Mouse (Mus musculus) gastrocnemius, postnatal 36 days (tissue): ENCODE measurements around the gene Gm10563. TPM values are rescaled to one million over a fixed set of nuclear protein-coding genes. Genes with fewer than 3 reads are reported as not detected.
"Not testable (repeated sequence)": the region's sequence is repeated elsewhere in the genome, so short reads cannot be mapped to it uniquely, and the experiment has no call there.

Experiments used
- DNase-seq, 2 experiments: peaks; one replicate each; pipeline ENCODE4 v3.0.0; 2022
- intact Hi-C: fragments of 180-260 bp; cut with DNase I; formaldehyde crosslinking; loops from one replicate; pipeline ENCODE4 v1.15.1; 2025
- total RNA-seq, 2 experiments: library from RNA; stranded (reverse); gene quantifications; 2 replicates each; pipeline ENCODE4 v1.2.3; 2021

Gene Gm10563
- total RNA-seq, 2 experiments from 2014 or later: not detected

DNA sequence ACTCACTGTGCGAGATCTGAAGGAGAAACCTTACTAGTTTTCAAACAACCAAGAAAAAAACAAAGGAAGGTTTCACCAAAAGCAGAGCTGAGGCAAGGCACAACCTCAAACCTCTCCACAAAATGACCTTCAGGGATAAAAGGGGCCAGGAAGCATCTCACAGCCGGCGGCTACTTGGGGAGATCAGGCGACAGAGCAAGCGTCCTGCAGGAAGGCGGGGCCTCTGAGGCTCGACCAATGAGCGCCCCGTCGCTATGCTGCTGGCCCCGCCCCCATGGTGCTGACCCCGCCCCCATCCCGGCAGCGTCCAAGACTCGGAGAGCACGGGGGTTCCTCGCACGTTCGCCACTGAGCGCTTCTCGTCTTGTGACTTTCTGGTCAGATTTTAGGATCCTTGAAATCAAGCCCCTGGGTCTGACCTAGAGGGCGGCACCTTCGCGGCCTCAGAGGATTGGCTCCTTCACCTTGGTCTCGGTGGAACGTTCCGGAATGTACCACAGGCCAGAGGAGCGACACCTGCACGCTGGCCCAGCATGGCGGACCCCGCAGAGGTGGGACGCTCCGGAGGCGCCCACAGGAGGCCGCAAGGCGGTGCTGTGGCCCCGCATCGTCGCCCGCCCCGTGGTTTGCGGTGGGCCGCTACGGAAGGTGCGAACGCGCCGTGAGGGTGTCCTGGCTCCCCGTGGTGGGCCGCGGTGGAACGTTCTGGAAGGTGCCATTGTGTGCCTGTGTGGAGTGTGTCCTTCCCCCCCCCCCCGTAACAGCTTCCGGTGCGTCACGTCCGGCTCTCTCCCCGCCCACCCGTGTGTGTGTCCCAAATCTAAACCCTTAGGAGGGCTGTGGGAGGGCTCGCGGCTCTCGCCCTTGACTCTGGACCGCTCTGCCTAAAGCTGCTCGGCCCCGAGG is 43.9 kb downstream of the Gm10563 start, which contains the start of gene Slc35e2:
Gene Slc35e2 (plus strand): TSS at position 326 of the 906 bp plus-strand sequence.
- intact Hi-C loops: no loop called here
- DNase-seq: peak; percentile 90 to 99

- intact Hi-C loops: no loop called here
- no peak for DNase-seq
These were observed 45.0 kb downstream of the Gm10563 start for GRCm38 (mm10) chr4:155599901-155600825.

- intact Hi-C loops: no loop called here
- DNase-seq: no peak
These were observed 46.7 kb downstream of the Gm10563 start for GRCm38 (mm10) chr4:155598536-155598935.

DNA sequence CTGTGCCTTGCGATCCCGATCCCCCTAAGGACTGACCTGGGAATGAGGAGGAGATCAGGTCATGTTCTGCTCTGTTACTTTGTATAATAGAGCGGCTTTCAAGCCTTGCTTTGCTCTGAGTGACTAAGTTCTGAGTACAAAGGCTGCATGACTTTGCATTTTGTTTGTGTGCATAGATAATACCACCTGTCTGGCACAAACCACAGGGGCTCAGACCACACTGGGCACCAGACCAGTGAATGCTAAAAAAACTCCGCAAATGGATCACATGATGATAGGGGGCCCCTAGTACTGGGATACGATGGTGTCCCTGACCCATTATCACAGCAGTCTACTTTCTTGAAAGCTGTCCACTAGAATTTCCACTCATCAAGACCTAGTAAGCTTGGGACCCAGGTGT is 48.6 kb downstream of the Gm10563 start:
- intact Hi-C loops: loop anchor here (1.0 kb wide), 1 partner anchor 23 kb away; no protein-coding TSS in a partner anchor
- no peak for DNase-seq

DNA sequence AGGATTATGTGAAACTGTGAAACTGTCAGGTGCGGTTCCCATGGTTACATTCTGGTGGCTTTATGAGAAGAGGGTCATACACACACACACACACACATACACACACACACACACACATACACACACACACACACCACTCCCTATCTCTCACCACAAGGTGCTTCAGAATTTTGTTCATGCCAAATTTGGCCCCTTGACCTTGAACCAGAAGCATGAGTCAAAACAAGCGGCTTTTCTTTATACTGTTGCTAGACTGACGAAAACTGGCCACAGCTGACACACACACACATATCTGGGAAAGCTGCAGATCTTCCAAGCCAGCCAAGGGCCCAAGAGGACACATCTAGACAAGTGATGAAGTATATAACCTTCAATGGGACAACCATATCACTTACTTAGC is 49.4 kb downstream of the Gm10563 start:
- intact Hi-C loops: no loop called here
- DNase-seq: no peak

- DNase-seq: no peak
These were observed 51.4 kb downstream of the Gm10563 start for GRCm38 (mm10) chr4:155593780-155594179.

GRCm38 (mm10) chr4:155591012-155591719 is 54.0 kb downstream of the Gm10563 start:
- intact Hi-C loops: no loop called here
- no peak for DNase-seq

More at GRCm38 (mm10) chr4:155593780-155594179, 51.4 kb downstream of the Gm10563 start:
- intact Hi-C loops: no loop called here

DNA sequence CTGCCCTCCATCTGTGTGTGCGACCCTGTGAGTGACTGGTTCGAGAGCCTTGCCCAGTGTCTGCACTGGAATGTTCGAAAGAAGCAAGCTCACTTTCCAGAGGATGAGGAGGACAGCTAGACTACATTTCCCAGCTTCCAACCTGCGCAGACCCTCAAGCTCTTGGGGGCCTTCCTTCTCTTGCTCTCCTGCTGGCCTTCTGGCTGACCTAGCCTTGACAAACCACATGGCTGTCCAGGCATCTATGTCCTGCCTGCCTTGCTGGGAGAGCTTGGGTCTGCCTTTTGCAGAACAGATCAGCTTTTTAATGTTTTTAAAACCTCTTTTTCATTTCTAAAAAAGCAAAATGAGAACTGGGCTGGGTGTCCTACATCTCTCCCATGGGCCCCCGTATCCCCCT is 55.9 kb downstream of the Gm10563 start:
- DNase-seq: no peak
- intact Hi-C loops: no loop called here

DNA sequence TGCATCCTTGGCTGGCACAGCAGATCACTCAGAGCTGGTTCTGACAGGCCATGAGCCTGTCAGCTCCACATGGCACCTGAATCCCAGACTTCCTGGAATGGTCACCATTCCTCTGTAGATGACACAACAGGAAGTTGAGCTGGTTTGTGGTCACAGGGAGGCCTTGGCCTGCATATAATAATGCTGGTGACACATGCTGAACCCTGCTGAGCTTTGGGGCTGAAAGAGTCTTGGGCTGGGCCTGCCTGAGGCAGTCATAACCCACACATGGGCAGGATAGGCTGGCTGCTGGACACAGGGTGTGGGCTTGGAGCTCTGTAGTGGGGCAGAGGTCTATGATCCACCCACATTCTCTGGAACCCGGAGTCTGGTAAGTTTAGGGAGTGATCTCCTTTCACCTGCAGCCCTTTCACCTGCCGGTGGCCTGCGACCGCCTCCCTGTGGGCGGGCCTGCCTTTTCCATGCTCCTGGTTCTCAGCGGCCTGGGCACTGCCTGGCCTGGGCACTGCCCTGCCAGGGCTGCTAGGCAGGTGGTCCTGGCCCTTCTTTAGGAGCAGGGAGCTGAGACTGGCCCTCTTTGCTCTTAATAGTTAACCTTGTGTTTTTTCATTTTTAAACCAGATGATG is 62.8 kb downstream of the Gm10563 start:
- intact Hi-C loops: loop anchor here (5.0 kb wide), 1 partner anchor 215 kb away; no protein-coding TSS in a partner anchor

GRCm38 (mm10) chr4:155580420-155580819 is 64.8 kb downstream of the Gm10563 start:
- intact Hi-C loops: loop anchor here (1.0 to 5.0 kb wide), 2 partner anchors 99 to 213 kb away; no protein-coding TSS in a partner anchor
- DNase-seq: peak in 1 of 2 experiments; percentile 48

More for the DNA sequence above, 62.8 kb downstream of the Gm10563 start:
- no peak for DNase-seq

- intact Hi-C loops: no loop called here
- DNase-seq: peak; percentile 74 to 84
These were observed 66.7 kb downstream of the Gm10563 start for GRCm38 (mm10) chr4:155578336-155579125.

GRCm38 (mm10) chr4:155577741-155578140 is 67.5 kb downstream of the Gm10563 start:
- intact Hi-C loops: no loop called here
- no peak for DNase-seq

GRCm38 (mm10) chr4:155577132-155577531 is 68.1 kb downstream of the Gm10563 start:
- DNase-seq: no peak
- intact Hi-C loops: no loop called here

GRCm38 (mm10) chr4:155575521-155575920 is 69.7 kb downstream of the Gm10563 start:
- intact Hi-C loops: no loop called here
- no peak for DNase-seq

- intact Hi-C loops: no loop called here
- no peak for DNase-seq
These were observed 70.3 kb downstream of the Gm10563 start for GRCm38 (mm10) chr4:155574931-155575330.

GRCm38 (mm10) chr4:155573876-155574275 is 71.3 kb downstream of the Gm10563 start:
- intact Hi-C loops: no loop called here
- DNase-seq: no peak

DNA sequence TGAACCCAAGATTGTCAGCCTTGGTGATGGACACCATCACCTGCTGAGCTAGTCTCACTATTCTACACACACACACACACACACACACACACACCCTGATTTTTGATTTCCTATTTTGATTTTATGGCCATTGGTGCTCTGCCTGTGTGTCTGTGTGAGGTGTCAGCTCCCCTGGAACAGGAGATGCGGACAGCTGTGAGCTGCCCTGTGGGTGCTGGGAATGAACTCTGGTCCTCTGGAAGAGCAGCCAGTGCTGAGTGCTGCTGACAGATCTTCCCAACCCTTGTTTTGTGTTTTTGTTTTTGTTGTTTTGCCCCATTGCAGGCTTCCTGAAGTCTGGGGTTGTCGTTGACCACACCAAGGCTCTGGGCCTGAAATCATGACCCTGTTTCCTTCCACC is 72.1 kb downstream of the Gm10563 start:
- no peak for DNase-seq
- intact Hi-C loops: no loop called here

GRCm38 (mm10) chr4:155571442-155571841 is 73.8 kb downstream of the Gm10563 start:
- no peak for DNase-seq
- intact Hi-C loops: no loop called here

GRCm38 (mm10) chr4:155570315-155570714 is 74.9 kb downstream of the Gm10563 start:
- DNase-seq, intact Hi-C loops: not testable (repeated sequence)
